Mouse (Mus musculus): ENCODE results near the gene Ttll9.

DNA sequence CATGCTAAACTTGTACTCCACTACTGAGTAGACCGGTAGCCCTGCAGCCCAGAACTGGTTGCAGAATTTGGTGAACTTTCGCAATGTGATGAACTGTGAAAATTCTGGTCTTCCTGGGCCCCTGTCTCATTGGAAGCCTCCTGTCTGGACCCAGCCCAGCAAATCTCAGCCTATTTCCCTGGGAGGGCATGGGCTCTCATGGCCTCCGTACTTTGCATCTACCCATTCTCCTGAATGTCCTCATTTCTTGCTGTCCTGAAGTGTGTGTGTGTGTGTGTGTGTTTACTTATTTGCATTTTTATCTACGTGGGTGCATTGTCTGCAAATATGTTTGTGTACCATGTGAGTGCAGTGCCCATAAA lies 87.7 kb downstream of the Ttll9 start:
- TF ChIP-seq POLR2A (IDR thresholded peaks at IDR 0.05; ENCODE audit: low read depth, low read length) = no peak
- no peak for TF ChIP-seq CTCF (IDR thresholded peaks at IDR 0.05; ENCODE audit: extremely low read depth, insufficient read length, insufficient replicate concordance, low read depth, low read length)
